In the genomic region with DNA sequence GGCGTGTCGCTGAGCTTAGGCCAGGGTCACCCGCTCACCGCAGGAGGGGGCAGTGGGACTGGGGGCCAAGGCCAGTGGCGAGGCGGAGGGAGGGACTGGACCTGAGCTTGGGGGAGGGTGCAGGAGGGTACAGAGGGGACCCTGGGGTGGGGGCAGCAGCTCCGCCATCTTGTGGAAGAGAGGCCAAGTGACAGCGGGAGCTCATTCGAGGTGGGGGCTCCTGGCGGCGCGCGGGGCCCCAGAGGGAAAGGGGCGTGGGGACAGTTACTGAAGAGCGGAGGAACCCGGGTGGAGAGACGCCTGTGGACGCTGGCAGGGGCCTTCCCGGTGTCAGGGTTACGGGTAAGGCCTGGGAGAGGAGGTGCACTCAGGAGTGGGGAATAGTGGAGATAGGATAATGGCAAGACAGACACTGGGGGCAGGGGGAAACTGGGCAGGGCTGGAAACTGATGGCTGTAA, we compare ENCODE assay signal across 8 mouse cellular contexts. TPM values are rescaled to one million over a fixed set of nuclear protein-coding genes. Genes with fewer than 3 reads are reported as not detected.
DNase-seq lines count a peak whose midpoint lies in the region; ATAC-seq and TF ChIP-seq lines count a peak whose summit lies in the region.

No protein-coding gene starts in this region.

- intact Hi-C loops in heart, adult 2 months (cut with DNase I) = loop anchor here (5.0 kb wide), 2 partner anchors 73 to 137 kb away; no protein-coding TSS in a partner anchor
- intact Hi-C loops in heart, postnatal 36 days (cut with DNase I) = loop anchor here (5.0 kb wide), 1 partner anchor 57 kb away; no protein-coding TSS in a partner anchor

- H3K9me3 ChIP-seq in hindbrain, embryonic 13.5 days = no peaks in the 10 kb centered on the region
- H3K9me3 ChIP-seq in midbrain, embryonic 14.5 days (ENCODE audit: control insufficient read depth, low read length) = no peaks in the 10 kb centered on the region

- WGBS in heart, adult 2 months = under 1% methylated on average over 20 of the region's 20 CpGs
- under 1% methylated on average over 20 of the region's 20 CpGs for WGBS in hindbrain, embryonic 13.5 days
- WGBS in midbrain, embryonic 14.5 days = 1% methylated on average over 20 of the region's 20 CpGs

- no peaks in the 10 kb centered on the region for H3K27me3 ChIP-seq in heart, adult 2 months (ENCODE audit: control insufficient read depth, insufficient read depth, low read length)
- H3K27me3 ChIP-seq in testis, adult 2 months (ENCODE audit: control insufficient read depth, insufficient read depth, low read length) = no peaks in the 10 kb centered on the region
- no peaks in the 10 kb centered on the region for H3K27me3 ChIP-seq in hindbrain, embryonic 13.5 days
- H3K27me3 ChIP-seq in midbrain, embryonic 14.5 days (ENCODE audit: control insufficient read depth, insufficient read depth, low read length) = no peaks in the 10 kb centered on the region

- peak overlapping the region; percentile 82 for H3K4me3 ChIP-seq in heart, adult 2 months
- H3K4me3 ChIP-seq in testis, adult 2 months (ENCODE audit: control insufficient read depth, low read depth, low read length) = peak overlapping the region; percentile 96
- peak overlapping the region; percentile 76 for H3K4me3 ChIP-seq in hindbrain, embryonic 13.5 days
- peak overlapping the region; percentile 85 for H3K4me3 ChIP-seq in midbrain, embryonic 14.5 days (replicated peaks; ENCODE audit: low read depth, low read length)

- peak overlapping the region; percentile 89 for H3K27ac ChIP-seq in heart, adult 2 months
- H3K27ac ChIP-seq in testis, adult 2 months (ENCODE audit: control insufficient read depth, insufficient read depth, low read depth, low read length) = peak overlapping the region; percentile 77
- peak overlapping the region; percentile 97 for H3K27ac ChIP-seq in hindbrain, embryonic 13.5 days
- H3K27ac ChIP-seq in midbrain, embryonic 14.5 days (replicated peaks; ENCODE audit: low read depth, low read length) = peak overlapping the region; percentile 97

- TF ChIP-seq EP300 in heart, adult 2 months (IDR thresholded peaks at IDR 0.05; ENCODE audit: insufficient read depth, low read depth, low read length) = no peak

- no peak for TF ChIP-seq POLR2A in heart, adult 2 months (IDR thresholded peaks at IDR 0.05; ENCODE audit: insufficient read depth, low read depth, low read length)
- 0 out of 2 replicates have a peak, but pooled peaks have one; percentile 11 for TF ChIP-seq POLR2A in testis, adult 2 months (IDR thresholded peaks at IDR 0.05; ENCODE audit: control insufficient read depth, low read depth, low read length)

- H3K79me2 ChIP-seq in heart, adult 2 months (replicated peaks; ENCODE audit: control insufficient read depth, insufficient read depth, low read length) = peaks cover 13% of the 10 kb centered on the region

- DNase-seq in heart, adult 2 months = no peak
- no peak for DNase-seq in heart, postnatal 36 days
- DNase-seq in testis, postnatal 10 days (ENCODE audit: low spot score) = no peak
- peak; percentile 75 for DNase-seq in midbrain, embryonic 14.5 days
- no peak for DNase-seq in frontal cortex, postnatal 10 days (ENCODE audit: low spot score in 2 of 2)
- DNase-seq in embryo, embryonic 10 days (ENCODE audit: low spot score) = no peak

- peak overlapping the region; percentile 70 for H3K4me2 ChIP-seq in hindbrain, embryonic 13.5 days
- peak overlapping the region; percentile 76 for H3K4me2 ChIP-seq in midbrain, embryonic 14.5 days (ENCODE audit: low read length)

- peaks cover 6% of the 10 kb centered on the region; the same call in 1 of the 2 replicates for H3K36me3 ChIP-seq in heart, adult 2 months (ENCODE audit: control insufficient read depth, insufficient read depth, low read length)
- no peaks in the 10 kb centered on the region; the same call in 1 of the 2 replicates for H3K36me3 ChIP-seq in testis, adult 2 months (ENCODE audit: control insufficient read depth, insufficient read depth, low read length)
- no peaks in the 10 kb centered on the region for H3K36me3 ChIP-seq in hindbrain, embryonic 13.5 days
- 0 out of 2 replicates have a peak, but pooled peaks cover 4% of the 10 kb centered on the region for H3K36me3 ChIP-seq in midbrain, embryonic 14.5 days (ENCODE audit: control insufficient read depth, insufficient read depth, low read length)

- peaks cover 7% of the 10 kb centered on the region for H3K4me1 ChIP-seq in heart, adult 2 months (ENCODE audit: control insufficient read depth, insufficient read depth, low read length)
- H3K4me1 ChIP-seq in testis, adult 2 months (ENCODE audit: control insufficient read depth, insufficient read depth, low read length) = peaks cover 3% of the 10 kb centered on the region
- H3K4me1 ChIP-seq in hindbrain, embryonic 13.5 days (replicated peaks) = peaks cover 28% of the 10 kb centered on the region
- H3K4me1 ChIP-seq in midbrain, embryonic 14.5 days (ENCODE audit: control insufficient read depth, insufficient read depth, low read length) = peaks cover 13% of the 10 kb centered on the region

- H3K9ac ChIP-seq in heart, adult 2 months (ENCODE audit: low read depth, low read length) = peak overlapping the region; percentile 97
- peak overlapping the region; percentile 90 for H3K9ac ChIP-seq in hindbrain, embryonic 13.5 days
- H3K9ac ChIP-seq in midbrain, embryonic 14.5 days (replicated peaks; ENCODE audit: low read length) = peak overlapping the region; percentile 84

- peak; percentile 45 for TF ChIP-seq CTCF in heart, adult 2 months (IDR thresholded peaks at IDR 0.05)
- TF ChIP-seq CTCF in testis, adult 2 months (IDR thresholded peaks at IDR 0.05; ENCODE audit: control insufficient read depth, insufficient read depth, insufficient replicate concordance, low read depth, low read length) = no peak

- ATAC-seq in hindbrain, embryonic 13.5 days (ENCODE audit: low FRiP score) = peak; percentile 91
- ATAC-seq in midbrain, embryonic 14.5 days (ENCODE audit: low FRiP score, low TSS enrichment) = peak; percentile 46

RNA-seq across cellular contexts. Expression of gene Btrc, which starts 0.4 kb away (rescaled TPM):
- 10 to 100 TPM; 19.6 to 20.4 TPM for total RNA-seq in heart, adult 2 months (2021)
- polyA plus RNA-seq in heart, adult 2 months (2012; rRNA removed) = 10.4 and 18.0 TPM in 2 replicates
- 10 to 100 TPM; 18.6 to 23.5 TPM for total RNA-seq in heart, postnatal 36 days (2021)
- 55.6 and 56.6 TPM in 2 replicates for polyA plus RNA-seq in testis, adult 2 months (2012; rRNA removed)
- polyA plus RNA-seq in hindbrain, embryonic 13.5 days (2015; fragmentation: Nextera tagmentation; extraction: Ambion mirVana) = 67.5 and 71.6 TPM in 2 replicates
- 55.2 and 62.6 TPM in 2 replicates for polyA plus RNA-seq in midbrain, embryonic 14.5 days (2014; fragmentation: Nextera tagmentation; extraction: Ambion mirVana)
